In genomic region chr4:140987476-140987875, GRCm38 (mm10) we compare ENCODE assay signal across 9 mouse cellular contexts. TPM values are rescaled to one million over a fixed set of nuclear protein-coding genes. Genes with fewer than 3 reads are reported as not detected.
DNase-seq lines count a peak whose midpoint lies in the region; ATAC-seq and TF ChIP-seq lines count a peak whose summit lies in the region.
"Had no signal": no experiment of that assay in that cellular context is flagged by ENCODE, and none has a peak within 500 bp of the region (broad histone marks: within the 10 kb centered on the region; RNA-seq: fewer than 3 reads in every experiment).

No protein-coding gene starts in this region.

- TF ChIP-seq CTCF in heart, adult 2 months (IDR thresholded peaks at IDR 0.05), result no peak

- peak overlapping the region; percentile 88 for H3K4me3 ChIP-seq in heart, adult 2 months
- H3K4me3 ChIP-seq in forebrain, embryonic 15.5 days, result peak overlapping the region; percentile 98
- H3K4me3 ChIP-seq in liver, embryonic 15.5 days (replicated peaks), result peak overlapping the region; percentile 84

- H3K36me3 ChIP-seq in heart, adult 2 months (ENCODE audit: control insufficient read depth, insufficient read depth, low read length), result no peaks in the 10 kb centered on the region
- H3K36me3 ChIP-seq in forebrain, embryonic 15.5 days, result peaks cover 5% of the 10 kb centered on the region
- H3K36me3 ChIP-seq in liver, embryonic 15.5 days (replicated peaks), result 0 out of 2 replicates have a peak, but pooled peaks cover 2% of the 10 kb centered on the region

- TF ChIP-seq EP300 in heart, adult 2 months (IDR thresholded peaks at IDR 0.05; ENCODE audit: insufficient read depth, low read depth, low read length), result no peak

- peak overlapping the region; percentile 91 for H3K9ac ChIP-seq in heart, adult 2 months (ENCODE audit: low read depth, low read length)
- H3K9ac ChIP-seq in forebrain, embryonic 15.5 days (replicated peaks), result peak overlapping the region; percentile 100
- peak overlapping the region; percentile 88 for H3K9ac ChIP-seq in liver, embryonic 15.5 days

- peak; percentile 6; the same call in 1 of the 2 replicates for ATAC-seq in forebrain, embryonic 15.5 days (replicated peaks)
- no peak for ATAC-seq in liver, embryonic 15.5 days (ENCODE audit: insufficient read depth)
- ATAC-seq in erythroid progenitor cell, adult 5-6 weeks (replicated peaks; ENCODE audit: low FRiP score, poor library complexity, severe bottlenecking), result no peak

- no peak for TF ChIP-seq POLR2A in heart, adult 2 months (IDR thresholded peaks at IDR 0.05; ENCODE audit: insufficient read depth, low read depth, low read length)

- no peaks in the 10 kb centered on the region for H3K4me1 ChIP-seq in heart, adult 2 months (ENCODE audit: control insufficient read depth, insufficient read depth, low read length)
- peaks cover 40% of the 10 kb centered on the region for H3K4me1 ChIP-seq in forebrain, embryonic 15.5 days
- H3K4me1 ChIP-seq in liver, embryonic 15.5 days (replicated peaks), result peaks cover 50% of the 10 kb centered on the region

- intact Hi-C loops in heart, adult 2 months (cut with DNase I), result loop anchor here (2.0 kb wide), 2 partner anchors 27 to 43 kb away; partner anchors contain the start of gene Sdhb
- intact Hi-C loops in left cerebral cortex, postnatal 36 days (cut with DNase I), result no loop called here

- no peak overlapping the region; the same call in none of the 2 replicates for H3K27ac ChIP-seq in heart, adult 2 months
- peak overlapping the region; percentile 81; the same call in 1 of the 2 replicates for H3K27ac ChIP-seq in forebrain, embryonic 15.5 days (replicated peaks)
- H3K27ac ChIP-seq in liver, embryonic 15.5 days (replicated peaks), result peak overlapping the region; percentile 57

- WGBS in heart, adult 2 months, result 20% methylated on average over 7 of the region's 7 CpGs
- 38% methylated on average over 7 of the region's 7 CpGs for WGBS in forebrain, embryonic 15.5 days
- 5% methylated on average over 7 of the region's 7 CpGs for WGBS in liver, embryonic 15.5 days (ENCODE audit: insufficient replicate concordance)

- no peaks in the 10 kb centered on the region for H3K9me3 ChIP-seq in forebrain, embryonic 15.5 days
- no peaks in the 10 kb centered on the region for H3K9me3 ChIP-seq in liver, embryonic 15.5 days (replicated peaks)

- no peak for DNase-seq in heart, adult 2 months
- no peak for DNase-seq in heart, adult 9 months (ENCODE audit: low spot score in 2 of 2)
- peak; percentile 37 for DNase-seq in CD4-positive, CD25-positive, alpha-beta regulatory T cell, adult 2 months (ENCODE audit: low read depth, low spot score)
- DNase-seq in left cerebral cortex, postnatal 36 days (ENCODE audit: low spot score in 2 of 2), result no peak
- DNase-seq in embryo, embryonic 11 days, result no peak

- H3K79me2 ChIP-seq in heart, adult 2 months (replicated peaks; ENCODE audit: control insufficient read depth, insufficient read depth, low read length), result no peaks in the 10 kb centered on the region; the same call in none of the 2 replicates

- H3K27me3 ChIP-seq in heart, adult 2 months (ENCODE audit: control insufficient read depth, insufficient read depth, low read length), result no peaks in the 10 kb centered on the region
- no peaks in the 10 kb centered on the region for H3K27me3 ChIP-seq in forebrain, embryonic 15.5 days
- H3K27me3 ChIP-seq in liver, embryonic 15.5 days, result 0 out of 2 replicates have a peak, but pooled peaks cover 6% of the 10 kb centered on the region

- H3K4me2 ChIP-seq in forebrain, embryonic 15.5 days (replicated peaks), result peak overlapping the region; percentile 78
- peak overlapping the region; percentile 97 for H3K4me2 ChIP-seq in liver, embryonic 15.5 days

RNA-seq across cellular contexts. Expression of gene Atp13a2, which starts 0.8 kb away (rescaled TPM):
- total RNA-seq in heart, adult 2 months (2021), result 10 to 100 TPM; 15.1 to 17.7 TPM
- 30.4 and 34.8 TPM in 2 replicates for polyA plus RNA-seq in heart, adult 2 months (2012; rRNA removed)
- polyA plus RNA-seq in forebrain, embryonic 15.5 days (2015; fragmentation: Nextera tagmentation; extraction: Ambion mirVana), result 123 and 127 TPM in 2 replicates
- 17.4 and 20.3 TPM in 2 replicates for polyA plus RNA-seq in liver, embryonic 15.5 days (2015; fragmentation: Nextera tagmentation; extraction: Ambion mirVana)
- 4.2 and 10.8 TPM in 2 replicates for total RNA-seq in erythroid progenitor cell, adult 5-6 weeks (2015; ENCODE audit: low replicate concordance)
- total RNA-seq in erythroid progenitor cell, adult 5-6 weeks (2017; ENCODE audit: low replicate concordance), result 6.0 and 18.0 TPM in 2 replicates
- total RNA-seq in left cerebral cortex, postnatal 36 days (2021), result 100 to 1,000 TPM; 162 to 171 TPM

RNA-seq across cellular contexts. Expression of gene Mfap2, which starts 22.7 kb away (rescaled TPM):
- total RNA-seq in heart, adult 2 months (2021), result 1 to 10 TPM; 3.1 TPM
- 12.2 and 17.6 TPM in 2 replicates for polyA plus RNA-seq in heart, adult 2 months (2012; rRNA removed)
- 215 and 229 TPM in 2 replicates for polyA plus RNA-seq in forebrain, embryonic 15.5 days (2015; fragmentation: Nextera tagmentation; extraction: Ambion mirVana)
- polyA plus RNA-seq in liver, embryonic 15.5 days (2015; fragmentation: Nextera tagmentation; extraction: Ambion mirVana), result 17.5 and 21.1 TPM in 2 replicates
- total RNA-seq in erythroid progenitor cell, adult 5-6 weeks (2015; ENCODE audit: low replicate concordance), result not detected in 2 replicates
- total RNA-seq in erythroid progenitor cell, adult 5-6 weeks (2017; ENCODE audit: low replicate concordance), result not detected in 2 replicates
- 1 to 10 TPM; 3.9 to 5.9 TPM for total RNA-seq in left cerebral cortex, postnatal 36 days (2021)
- total RNA-seq: neutrophil, adult 5-6 weeks had no signal

RNA-seq across cellular contexts. Expression of gene Sdhb, which starts 26.5 kb away (rescaled TPM):
- 1,000 to 10,000 TPM; 1,126 to 1,344 TPM for total RNA-seq in heart, adult 2 months (2021)
- polyA plus RNA-seq in heart, adult 2 months (2012; rRNA removed), result 1,030 and 1,505 TPM in 2 replicates
- polyA plus RNA-seq in forebrain, embryonic 15.5 days (2015; fragmentation: Nextera tagmentation; extraction: Ambion mirVana), result 428 and 441 TPM in 2 replicates
- 192 and 196 TPM in 2 replicates for polyA plus RNA-seq in liver, embryonic 15.5 days (2015; fragmentation: Nextera tagmentation; extraction: Ambion mirVana)
- 44.3 and 52.0 TPM in 2 replicates for total RNA-seq in erythroid progenitor cell, adult 5-6 weeks (2015; ENCODE audit: low replicate concordance)
- 21.6 and 53.0 TPM in 2 replicates for total RNA-seq in erythroid progenitor cell, adult 5-6 weeks (2017; ENCODE audit: low replicate concordance)
- 100 to 1,000 TPM; 171 to 200 TPM for total RNA-seq in left cerebral cortex, postnatal 36 days (2021)

Comparison
In these comparisons a context has a peak if more than half of its experiments do, and no peak if none do; other contexts are left out.
1. RNA of gene Atp13a2, which starts 0.8 kb away (total RNA-seq): 162 to 171 TPM in left cerebral cortex, postnatal 36 days; 4.2 to 18.0 TPM in erythroid progenitor cell, adult 5-6 weeks and 15.1 to 17.7 TPM in heart, adult 2 months; every median in the first group is over 4 times any median in the second.
2. RNA of gene Mfap2, which starts 22.7 kb away (total RNA-seq): 3.9 to 5.9 TPM in left cerebral cortex, postnatal 36 days and 3.1 TPM in heart, adult 2 months; not detected in erythroid progenitor cell, adult 5-6 weeks; every median in the first group is over 4 times any median in the second.
3. RNA of gene Sdhb, which starts 26.5 kb away (total RNA-seq): 1,126 to 1,344 TPM in heart, adult 2 months; 171 to 200 TPM in left cerebral cortex, postnatal 36 days and 21.6 to 53.0 TPM in erythroid progenitor cell, adult 5-6 weeks; every median in the first group is over 4 times any median in the second.
4. Peak in every context shown above with its lines, with median percentiles within 50 percentile points of each other: H3K4me3 ChIP-seq and H3K9ac ChIP-seq.